Mouse (Mus musculus): Measurements from ENCODE around the gene B4galt1.
A peak's percentile ranks its signal among the peaks of the same experiment; 100 is the strongest.
"Not testable (repeated sequence)": the region's sequence is repeated elsewhere in the genome, so short reads cannot be mapped to it uniquely, and the experiment has no call there.

B4galt1 gene

GRCm38 (mm10) chr4:40815120-40815519 lies 38.7 kb downstream of the B4galt1 start:
- no peak for DNase-seq

GRCm38 (mm10) chr4:40814359-40814758 lies 39.4 kb downstream of the B4galt1 start:
- DNase-seq: no peak

- no peak for DNase-seq
Observed at GRCm38 (mm10) chr4:40812891-40813290, 40.9 kb downstream of the B4galt1 start.

- no peak for DNase-seq
Observed at GRCm38 (mm10) chr4:40810481-40810880, 43.3 kb downstream of the B4galt1 start.

DNA sequence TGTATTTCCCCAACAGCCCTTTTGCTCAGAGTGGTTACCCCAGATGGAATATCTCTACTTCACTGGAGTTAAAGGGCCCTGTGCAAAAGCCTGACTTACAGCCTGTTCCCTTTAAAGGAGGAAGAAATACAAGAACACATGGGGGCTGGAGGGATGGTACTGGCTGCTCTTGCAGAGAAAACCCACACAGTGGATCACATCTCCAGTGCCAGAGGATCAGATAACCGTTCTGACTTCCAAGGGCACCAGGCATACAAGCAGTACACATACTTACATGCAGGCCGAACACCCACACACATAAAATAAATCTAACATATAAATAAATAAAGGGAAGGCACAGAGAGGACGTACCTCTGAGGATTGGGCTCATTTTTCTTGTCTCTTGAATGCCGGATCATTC lies 46.4 kb downstream of the B4galt1 start:
- no peak for DNase-seq

DNA sequence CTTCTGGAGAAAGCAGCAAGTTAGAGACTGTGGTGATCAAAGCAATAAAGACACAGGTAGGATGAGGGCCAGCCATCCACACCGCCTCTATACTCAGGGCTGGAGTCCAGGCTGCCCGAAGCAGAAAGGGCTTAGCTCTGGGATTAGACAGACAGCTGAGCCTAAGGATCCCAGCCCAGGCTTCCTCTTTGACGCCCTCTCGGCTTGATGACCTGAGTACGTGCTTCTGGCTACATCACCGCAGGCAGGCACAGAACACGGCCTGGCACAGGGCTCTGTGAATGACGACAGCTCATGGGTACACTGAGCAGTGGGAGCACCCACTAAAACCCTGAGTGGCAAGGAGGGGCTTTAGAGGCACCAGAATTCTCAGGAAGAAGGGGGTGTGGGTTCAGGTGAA lies 48.4 kb downstream of the B4galt1 start:
- DNase-seq: no peak

DNA sequence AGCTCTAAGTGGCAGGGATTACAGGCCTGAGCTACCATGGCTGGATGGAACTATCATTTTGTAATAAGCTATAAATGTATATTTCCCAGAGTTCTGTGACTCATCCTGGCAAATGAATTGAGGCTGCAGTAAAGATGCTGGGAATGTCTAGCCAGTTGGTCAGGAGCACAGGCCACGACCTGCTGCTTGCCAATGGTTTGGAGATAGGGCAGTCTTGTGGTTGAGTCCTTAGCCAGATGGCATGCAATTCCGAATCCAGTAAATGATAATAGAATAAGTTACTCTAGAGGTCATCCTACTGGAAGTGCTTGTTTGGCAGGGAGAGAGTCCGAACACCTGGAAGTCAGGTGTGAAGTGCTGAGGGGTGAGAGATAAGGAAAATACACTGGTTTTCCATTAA lies 51.0 kb downstream of the B4galt1 start:
- no peak for DNase-seq

DNA sequence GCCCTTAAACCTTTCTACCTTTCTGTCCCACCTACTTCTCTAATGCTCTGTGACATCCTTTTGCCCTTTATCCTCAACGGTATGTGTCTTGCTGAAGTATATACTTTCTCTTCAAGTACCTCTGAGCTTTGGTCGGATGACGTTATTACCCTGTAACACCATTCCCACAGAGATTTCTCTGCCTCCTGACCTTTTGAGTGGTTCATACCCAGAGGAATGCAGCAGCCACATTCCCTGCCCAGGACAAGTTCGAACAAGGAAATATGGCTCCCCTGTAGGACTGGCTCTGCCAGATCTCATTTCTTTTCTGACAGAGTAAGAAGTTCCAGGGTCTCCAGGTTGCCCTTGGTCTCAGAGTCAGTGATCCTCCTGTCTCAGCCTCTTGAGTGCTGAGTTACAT lies 51.9 kb downstream of the B4galt1 start:
- no peak for DNase-seq

- no peak for DNase-seq
Observed at GRCm38 (mm10) chr4:40800873-40801272, 52.9 kb downstream of the B4galt1 start.

- DNase-seq: not testable (repeated sequence)
Observed at GRCm38 (mm10) chr4:40798833-40799555, 54.8 kb downstream of the B4galt1 start.

DNA sequence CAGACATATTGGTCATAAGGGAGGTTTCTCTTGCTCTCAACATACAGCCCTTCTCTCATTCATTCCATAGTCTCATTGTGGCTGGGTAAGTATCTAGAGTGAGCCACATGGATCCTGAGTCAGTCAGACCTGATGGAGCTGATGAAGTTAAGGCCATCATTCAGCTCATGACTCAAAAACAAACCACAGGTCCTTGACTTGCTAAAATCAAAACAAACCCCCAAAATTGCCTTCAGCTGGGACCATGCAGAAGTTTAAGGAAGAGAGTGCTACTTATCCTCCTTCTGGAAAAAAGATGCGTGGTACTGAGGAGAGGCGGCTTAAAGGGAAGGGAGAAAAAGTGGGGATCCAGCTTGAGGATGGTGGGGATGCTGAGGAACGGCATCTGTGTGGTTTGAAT lies 58.0 kb downstream of the B4galt1 start:
- DNase-seq: no peak

GRCm38 (mm10) chr4:40794320-40794719 lies 59.5 kb downstream of the B4galt1 start:
- DNase-seq: no peak

- DNase-seq: no peak
Observed at GRCm38 (mm10) chr4:40791176-40791575, 62.6 kb downstream of the B4galt1 start.

GRCm38 (mm10) chr4:40786578-40786977 lies 67.2 kb downstream of the B4galt1 start:
- peak; percentile 23 for DNase-seq

- DNase-seq: peak; percentile 19
Observed at GRCm38 (mm10) chr4:40785620-40786166, 68.1 kb downstream of the B4galt1 start.

DNA sequence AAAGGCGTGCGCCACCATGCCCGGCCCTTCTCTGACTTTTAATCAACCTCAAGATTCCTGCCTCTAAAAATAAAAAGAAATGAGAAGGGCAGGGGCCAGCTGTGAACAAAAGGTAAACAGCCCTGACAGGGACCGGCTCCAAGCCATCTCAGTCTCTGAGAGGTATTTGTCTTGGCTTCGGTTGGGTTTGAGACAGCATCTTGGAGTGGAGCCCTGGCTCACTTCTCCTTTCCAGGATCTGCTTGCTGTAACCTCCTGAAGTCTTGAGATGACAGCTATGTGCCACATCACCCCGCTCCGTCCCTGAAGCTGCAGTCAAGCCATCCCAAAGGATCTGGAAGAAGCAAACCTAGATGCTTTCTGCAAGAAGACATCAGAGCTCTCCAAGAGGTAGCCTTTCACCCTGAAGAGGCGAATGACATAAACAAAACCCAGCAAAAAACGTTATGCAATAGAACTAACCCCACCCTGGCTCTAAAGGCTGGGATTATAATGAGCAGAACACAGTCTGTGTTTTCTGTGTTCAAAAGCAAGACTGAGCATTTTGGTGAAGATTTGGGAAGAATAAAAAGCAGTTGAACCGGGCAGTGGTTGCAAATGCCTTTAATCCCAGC lies 69.1 kb downstream of the B4galt1 start:
- DNase-seq: no peak

DNA sequence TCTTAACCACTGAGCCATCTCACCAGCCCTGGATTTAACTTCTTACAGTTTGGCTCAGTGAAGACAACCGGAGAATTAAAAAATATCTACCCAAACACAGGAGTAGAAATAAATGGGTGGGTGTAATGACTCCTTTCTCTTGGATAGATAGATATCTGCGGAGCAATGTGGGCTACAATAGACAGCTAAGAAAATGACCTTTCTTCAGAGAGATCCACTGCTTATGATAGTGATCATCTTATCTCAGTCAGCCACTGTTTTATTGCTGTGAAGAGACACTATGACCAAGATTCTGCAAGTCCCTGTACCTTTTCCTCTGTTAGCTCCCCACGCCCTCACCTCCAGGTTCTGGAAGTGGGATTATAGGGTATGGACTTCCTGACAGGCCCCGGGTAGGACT lies 70.8 kb downstream of the B4galt1 start:
- DNase-seq: no peak

DNA sequence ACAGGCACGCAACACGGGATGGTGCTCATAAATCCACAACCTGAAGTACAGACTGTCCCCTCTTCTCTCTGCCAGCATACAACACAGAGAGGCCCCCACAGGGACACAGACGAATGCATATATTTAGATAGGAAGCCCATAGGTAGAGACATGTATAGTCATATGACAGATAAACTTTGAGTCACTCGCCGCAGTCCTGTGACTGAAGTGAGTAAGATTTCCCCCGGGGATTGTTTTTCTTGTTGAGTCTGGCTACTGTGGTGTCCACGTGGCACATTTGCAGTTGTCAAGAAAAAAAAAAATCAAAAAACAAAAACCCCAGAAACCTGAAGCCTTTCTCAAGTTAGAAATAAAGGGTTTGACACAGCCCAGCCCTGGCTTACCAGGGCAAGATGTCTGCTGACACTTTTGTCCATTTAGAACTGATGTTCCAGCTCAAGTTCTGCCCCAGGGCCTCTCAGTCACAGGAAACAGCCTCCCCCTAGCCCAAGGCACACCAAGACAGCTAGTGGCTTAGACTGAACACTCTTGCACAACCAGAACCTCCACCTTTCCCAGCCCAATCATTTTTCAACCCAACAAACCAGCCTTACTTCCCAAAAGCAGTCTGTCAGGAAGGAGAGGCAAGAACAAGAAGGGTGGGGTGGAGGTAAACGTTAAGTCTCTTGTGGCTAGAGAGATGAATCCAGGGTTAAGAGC lies 71.9 kb downstream of the B4galt1 start:
- peak; percentile 19 for DNase-seq

GRCm38 (mm10) chr4:40781143-40781542 lies 72.7 kb downstream of the B4galt1 start:
- peak; percentile 82 for DNase-seq

DNA sequence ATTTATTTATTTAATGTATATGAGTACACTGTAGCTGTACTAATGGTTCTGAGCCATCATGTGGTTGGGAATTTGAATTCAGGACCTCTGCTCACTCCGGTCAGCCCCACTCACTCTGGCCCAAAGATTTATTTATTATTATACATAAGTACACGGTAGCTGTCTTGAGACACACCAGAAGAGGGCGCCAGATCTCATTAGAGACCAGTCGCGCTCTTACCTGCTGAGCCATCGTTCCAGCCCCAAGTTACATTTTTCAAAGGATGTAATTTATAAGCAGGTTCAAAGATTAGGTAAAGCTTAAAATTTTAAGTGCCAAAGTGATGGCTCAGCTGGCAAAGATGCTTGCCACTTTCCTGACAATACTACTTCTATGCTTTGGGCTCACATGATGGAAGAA lies 75.1 kb downstream of the B4galt1 start:
- peak; percentile 39 for DNase-seq

DNA sequence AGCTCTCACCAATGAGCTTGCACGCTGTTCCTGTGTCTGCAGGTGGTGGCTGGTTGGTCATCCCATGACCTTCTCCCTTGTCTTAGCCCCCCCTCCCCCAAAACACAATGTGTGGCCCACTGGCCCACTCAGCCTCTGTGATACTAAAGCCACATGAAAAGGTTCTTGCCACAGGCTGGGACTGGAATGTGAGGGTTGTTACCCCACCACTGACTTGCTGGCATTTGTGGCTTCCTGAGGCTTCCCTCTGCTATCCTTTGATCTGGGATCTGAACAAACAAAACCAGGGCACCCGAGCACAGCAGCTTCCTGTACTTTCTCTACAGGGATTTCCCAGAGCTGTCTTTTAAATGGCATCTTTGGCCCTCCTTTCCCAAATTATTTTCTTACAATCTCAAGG lies 76.7 kb downstream of the B4galt1 start:
- DNase-seq: peak; percentile 43

DNA sequence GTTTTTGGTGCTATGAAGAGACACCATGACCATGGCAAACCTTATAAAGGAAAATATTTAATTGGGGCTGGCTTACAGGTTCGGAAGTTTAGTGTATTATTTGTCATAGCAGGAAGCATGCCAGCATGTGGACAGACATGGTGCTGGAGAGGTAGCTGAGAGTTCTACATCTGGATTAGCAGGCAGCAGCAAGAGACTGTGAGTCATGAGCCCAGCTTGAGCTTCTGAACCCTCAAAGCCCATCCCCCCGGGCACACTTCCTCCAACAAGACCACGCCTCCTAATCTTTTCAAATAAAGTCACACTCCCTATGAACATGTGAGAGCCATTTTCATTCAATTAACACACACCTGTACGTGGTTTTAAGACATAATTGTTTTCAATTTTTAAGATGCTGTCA lies 77.4 kb downstream of the B4galt1 start:
- DNase-seq: peak; percentile 48

Measured in thymus, postnatal 14 days (tissue).